Mouse (Mus musculus): ENCODE data around the gene Stx1a. TPM values are rescaled to one million over a fixed set of nuclear protein-coding genes. Genes with fewer than 3 reads are reported as not detected.
"Not testable (repeated sequence)": the region's sequence is repeated elsewhere in the genome, so short reads cannot be mapped to it uniquely, and the experiment has no call there.

Gene Stx1a
- polyA plus RNA-seq, 1 experiment: 362 TPM

DNA sequence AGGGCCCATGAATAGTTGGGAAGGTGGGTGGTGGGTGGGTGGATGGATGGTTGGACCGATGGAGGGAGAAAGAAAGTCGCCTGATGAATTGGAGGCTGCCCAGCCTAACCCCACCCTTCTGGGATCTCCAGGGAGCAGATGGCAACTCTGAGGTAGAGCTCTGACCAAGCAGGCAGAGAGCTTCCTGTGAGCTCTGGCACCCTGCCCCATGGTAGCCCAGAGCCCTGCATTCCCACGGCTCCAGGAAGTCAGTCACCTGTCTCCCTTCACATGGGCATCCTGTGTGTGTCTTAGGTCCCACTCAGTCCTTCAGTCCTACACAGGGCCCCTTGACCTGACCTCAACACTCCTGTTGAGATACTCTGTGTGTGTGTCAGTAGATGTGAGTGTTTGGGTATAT is 14.7 kb downstream of the Stx1a start:
- DNase-seq (ENCODE audit: extremely low spot score in 1 of 2, low spot score in 1 of 2): no peak

DNA sequence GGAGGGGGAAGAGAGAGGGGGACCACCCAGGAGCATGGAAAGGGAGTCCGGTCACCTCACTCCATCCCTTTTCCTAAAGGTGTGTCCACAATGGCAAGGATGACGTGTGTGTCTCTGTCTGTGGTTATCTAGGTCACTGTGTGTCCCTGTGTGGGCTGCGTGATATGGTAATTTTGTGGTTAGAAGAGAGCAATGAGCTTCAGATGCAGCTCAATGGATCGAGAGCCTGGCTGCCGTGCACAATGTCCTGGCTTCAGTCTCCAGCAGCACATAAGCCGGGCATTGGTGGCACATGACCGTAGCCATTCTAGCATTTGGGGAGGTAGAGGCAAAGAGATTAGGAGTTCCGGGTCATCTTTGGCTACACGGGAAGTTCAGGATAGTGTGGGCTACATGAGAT is 16.3 kb downstream of the Stx1a start:
- peak in 1 of 2 experiments; percentile 50 for DNase-seq (ENCODE audit: extremely low spot score in 1 of 2, low spot score in 1 of 2)

DNA sequence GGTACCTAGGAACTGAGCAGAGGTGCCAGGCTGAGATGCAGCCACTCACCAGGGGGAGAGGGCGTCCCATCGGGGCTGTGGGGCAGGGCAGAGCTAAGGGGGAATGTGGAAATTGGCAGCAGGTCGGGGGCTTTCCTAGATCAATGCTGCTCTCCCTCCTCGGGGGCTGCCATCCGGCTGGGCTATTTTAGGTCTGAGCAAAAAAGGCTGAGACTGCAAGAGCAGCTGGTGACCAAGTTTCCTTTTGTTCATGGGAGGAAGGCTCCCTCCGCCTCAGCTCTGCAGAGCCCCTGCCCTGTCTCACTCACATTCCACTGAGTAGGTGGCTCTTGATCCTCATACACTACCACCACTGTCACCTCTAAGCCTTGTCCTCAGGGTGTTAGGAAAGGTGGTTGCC is 16.8 kb downstream of the Stx1a start:
- peak in 1 of 2 experiments; percentile 60 for DNase-seq (ENCODE audit: extremely low spot score in 1 of 2, low spot score in 1 of 2)

DNA sequence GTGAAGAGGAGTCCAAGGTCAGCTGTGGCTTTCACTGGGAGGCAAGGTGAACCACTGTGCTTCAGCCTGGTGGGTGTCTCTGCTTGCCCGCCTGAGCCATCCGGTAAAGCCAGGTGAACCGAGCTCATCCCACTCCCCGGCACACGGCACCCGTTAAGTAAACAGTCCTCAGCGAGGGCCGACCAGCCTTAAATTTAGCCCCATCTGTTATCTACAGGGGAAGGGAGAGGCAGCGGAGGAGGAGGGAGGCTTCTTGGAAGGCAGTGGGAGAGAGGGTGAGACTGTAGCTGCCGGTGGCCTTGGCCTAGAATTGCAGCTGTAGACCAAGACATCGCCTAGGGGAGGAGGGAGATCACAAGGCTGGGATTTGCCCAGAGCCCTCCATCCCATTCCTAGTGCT is 17.5 kb downstream of the Stx1a start:
- peak in 1 of 2 experiments; percentile 67 for DNase-seq (ENCODE audit: extremely low spot score in 1 of 2, low spot score in 1 of 2)

DNA sequence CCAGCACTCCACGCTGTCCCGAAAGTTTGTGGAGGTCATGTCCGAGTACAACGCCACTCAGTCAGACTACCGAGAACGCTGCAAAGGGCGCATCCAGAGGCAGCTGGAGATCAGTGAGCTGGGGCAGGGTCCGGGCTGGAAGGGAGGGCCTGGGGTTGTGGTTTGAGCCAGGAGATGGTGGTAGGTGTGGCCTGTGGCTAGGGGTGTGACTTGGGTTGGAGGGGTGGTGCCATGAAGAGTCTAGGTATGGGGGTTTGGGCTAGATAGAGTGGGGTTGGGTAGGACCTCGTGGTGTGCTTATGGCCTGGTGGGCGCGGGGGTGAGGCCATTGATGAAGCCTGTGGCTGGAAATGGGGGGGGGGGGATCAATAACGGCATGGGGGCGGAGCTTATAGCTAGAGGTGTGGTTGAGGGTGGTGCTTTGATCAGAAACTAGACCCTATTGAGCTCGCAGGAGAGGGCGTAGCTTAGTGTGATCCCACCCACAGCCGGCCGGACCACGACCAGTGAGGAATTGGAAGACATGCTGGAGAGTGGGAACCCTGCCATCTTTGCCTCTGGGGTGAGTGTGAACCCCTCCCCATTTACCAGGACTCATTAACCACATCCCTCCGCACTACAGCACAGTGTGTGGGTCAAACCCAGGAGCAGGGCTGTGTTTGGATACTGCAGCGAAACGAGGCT is 19.0 kb downstream of the Stx1a start:
- DNase-seq (ENCODE audit: extremely low spot score in 1 of 2, low spot score in 1 of 2): no peak

DNA sequence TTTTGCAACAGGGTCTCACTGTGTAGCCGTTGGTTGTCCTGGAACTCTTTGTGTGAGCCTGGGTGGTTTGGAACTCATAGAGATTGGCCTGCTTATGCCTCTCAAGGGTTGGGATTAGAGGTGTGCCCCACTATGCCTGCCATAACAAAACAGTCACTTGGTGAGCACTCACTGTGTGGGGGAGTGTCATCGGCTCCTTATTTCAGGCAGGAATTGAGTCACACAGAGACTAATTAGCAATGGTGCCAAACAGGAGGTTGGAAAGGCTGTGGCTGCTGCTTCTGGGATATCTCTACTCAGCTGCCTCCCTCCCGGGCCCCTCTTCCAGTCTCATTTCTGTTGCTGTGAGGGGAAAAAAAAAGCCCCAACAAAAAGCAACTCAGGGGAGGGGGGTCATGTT is 21.3 kb downstream of the Stx1a start:
- DNase-seq (ENCODE audit: extremely low spot score in 1 of 2, low spot score in 1 of 2): peak in 1 of 2 experiments; percentile 53

DNA sequence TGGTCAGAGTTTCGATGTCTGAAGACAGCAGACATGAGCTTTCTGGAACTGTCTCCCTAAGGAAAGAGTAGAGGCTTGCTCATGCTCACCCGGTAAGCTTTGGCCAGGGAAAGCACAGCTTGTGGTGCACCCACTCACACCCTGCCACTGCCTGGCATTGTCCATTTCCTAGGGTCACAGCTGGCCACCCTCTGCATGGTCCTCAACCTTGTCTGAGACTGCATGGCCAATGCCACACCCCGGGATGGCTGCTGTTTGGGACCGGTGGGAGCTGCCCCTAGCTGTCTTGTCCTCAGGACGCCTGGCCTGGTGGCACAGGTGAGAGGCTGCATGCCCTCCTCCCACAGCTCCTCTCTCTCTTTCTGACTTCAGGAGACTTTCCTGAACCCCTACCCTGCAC is 25.3 kb downstream of the Stx1a start:
- no peak for DNase-seq (ENCODE audit: extremely low spot score in 1 of 2, low spot score in 1 of 2)

DNA sequence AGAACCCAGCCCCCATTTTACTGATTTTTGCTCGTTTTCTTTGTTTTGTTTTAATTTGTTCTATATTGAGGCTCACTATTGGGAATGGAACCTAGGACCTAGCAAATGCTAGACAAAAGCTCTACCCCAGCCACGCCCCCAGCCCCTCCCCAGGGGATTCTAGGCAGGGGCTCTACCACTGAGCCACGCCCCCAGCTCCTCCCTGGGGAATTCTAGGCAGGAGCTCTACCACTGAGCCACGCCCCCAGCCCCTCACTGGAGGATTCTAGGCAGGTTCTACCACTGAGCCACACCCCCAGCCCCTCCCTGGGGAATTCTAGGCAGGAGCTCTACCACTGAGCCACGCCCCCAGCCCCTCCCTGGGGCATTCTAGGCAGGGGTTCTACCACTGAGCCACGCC is 26.0 kb downstream of the Stx1a start:
- DNase-seq (ENCODE audit: extremely low spot score in 1 of 2, low spot score in 1 of 2): not testable (repeated sequence)

DNA sequence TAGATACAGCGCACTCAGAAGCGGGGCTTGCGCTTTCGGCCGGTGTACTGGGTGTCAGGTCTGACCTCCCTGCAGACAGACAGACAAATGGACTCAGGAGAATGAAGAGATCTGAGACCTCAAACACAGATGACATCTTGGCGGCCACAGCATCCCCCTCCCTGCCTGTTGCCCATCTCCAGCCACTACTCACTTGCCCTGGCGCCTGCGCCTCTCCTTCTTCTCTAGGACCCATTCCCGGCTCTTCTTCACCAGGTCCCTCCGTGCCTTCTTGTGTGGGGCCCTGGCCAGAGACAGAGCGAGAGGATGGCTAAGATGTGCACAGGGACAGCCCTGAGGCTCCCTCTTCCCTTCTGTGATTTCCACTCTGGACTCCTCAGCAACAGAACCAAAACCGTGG is 30.1 kb downstream of the Stx1a start:
- DNase-seq (ENCODE audit: extremely low spot score in 1 of 2, low spot score in 1 of 2): no peak

DNA sequence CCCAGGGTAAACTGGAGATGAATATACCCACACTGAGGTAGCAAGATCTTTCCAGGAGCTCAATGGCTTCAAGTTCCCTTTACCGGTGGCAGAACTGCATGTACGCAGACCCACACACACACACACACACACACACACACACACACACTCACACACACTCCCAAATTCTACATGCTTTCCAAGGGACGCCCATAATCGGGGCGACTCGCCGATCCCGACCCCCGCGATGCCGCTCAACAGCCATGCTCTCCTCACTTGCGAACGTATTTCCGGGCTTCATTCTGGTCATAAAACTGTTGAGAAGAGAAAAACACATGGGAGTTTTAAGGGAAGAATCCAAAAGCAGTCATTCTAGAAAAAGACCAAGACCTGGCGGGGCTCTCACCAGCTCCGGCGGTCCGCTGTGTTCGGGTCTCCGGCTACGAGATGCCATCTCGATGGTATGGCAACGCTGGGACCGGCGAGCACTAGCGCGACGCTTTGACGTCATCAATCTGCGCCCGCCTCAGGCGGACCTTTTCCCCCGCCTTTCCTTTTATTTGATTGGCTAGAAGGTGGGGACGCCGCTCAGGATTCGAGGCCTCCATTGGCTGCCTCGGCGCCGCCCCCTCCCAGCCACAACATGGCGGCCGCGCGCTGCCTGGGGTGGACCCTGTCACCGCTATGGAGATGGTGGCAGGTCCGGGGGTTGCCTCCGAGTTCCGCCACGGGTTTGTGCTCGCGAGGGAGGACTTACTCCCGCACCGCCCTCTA is 40.5 kb downstream of the Stx1a start, which contains the start of gene Dnajc30:
TSS of gene Dnajc30 (plus strand) at position 574 of the 753 bp plus-strand sequence.
- DNase-seq (ENCODE audit: extremely low spot score in 1 of 2, low spot score in 1 of 2): peak; percentile 95 to 98

DNA sequence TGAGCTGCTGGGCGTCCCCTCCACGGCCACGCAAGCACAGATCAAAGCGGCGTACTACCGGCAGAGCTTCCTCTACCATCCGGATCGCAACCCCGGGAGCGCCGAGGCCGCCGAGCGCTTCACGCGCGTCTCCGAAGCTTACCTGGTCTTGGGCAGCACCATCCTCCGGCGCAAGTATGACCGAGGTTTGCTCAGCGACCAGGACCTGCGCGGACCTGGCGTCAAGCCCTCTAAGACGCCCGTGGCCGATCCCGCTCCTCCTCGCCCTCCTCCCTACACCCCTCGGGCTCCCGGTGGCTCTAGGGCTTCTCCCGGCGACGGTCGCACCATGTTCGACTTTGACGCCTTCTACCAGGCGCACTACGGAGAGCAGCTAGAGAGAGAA is 41.1 kb downstream of the Stx1a start:
- DNase-seq (ENCODE audit: extremely low spot score in 1 of 2, low spot score in 1 of 2): peak in 1 of 2 experiments; percentile 36

DNA sequence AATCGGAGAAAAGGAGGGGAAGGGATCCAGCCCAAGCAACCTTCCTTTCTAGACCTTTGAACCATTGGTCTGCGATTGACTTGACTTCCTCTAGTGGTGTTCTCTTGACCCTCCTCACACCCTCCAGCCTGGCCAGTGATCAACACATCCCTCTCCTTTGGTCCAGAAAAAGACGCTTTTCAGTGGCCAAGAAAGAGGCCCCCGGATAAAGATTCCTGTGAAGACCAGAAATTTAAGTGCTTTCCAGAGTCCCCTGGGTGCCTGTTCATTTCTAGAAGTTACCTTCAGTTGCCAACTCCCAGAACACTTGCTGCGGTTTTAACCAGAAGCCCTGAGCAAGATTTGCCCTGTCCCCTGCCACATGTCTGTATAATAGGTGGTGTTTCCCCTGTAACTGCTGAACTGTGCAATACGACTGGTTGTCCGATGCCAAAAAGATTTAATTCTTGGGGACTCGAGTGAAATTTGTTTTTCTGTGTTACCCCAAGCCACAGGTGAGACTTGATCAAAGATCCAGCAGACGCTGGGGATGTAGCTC is 41.7 kb downstream of the Stx1a start, which contains the start of gene Bud23:
TSS of gene Bud23 (minus strand) at position 51 of the 538 bp plus-strand sequence.
- not testable (repeated sequence) for DNase-seq (ENCODE audit: extremely low spot score in 1 of 2, low spot score in 1 of 2)

DNA sequence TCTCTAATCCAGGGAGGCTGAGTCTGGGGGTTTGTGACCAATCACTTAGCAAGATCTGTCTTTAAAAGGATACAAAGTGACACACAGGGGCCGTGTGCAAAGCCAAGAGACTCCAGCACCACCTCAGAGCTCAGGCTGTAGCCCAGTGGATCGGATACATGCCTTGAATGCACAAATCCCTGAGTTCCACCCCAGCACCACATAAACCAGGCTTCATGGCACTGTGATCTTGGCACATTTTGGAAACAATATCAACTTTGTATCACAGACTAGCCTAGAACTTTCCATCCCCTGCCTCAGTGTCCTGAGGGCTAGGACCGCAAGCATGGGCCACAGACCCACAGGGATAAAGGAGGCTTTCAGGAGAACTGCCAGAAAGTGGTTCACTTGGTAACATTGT is 42.7 kb downstream of the Stx1a start:
- DNase-seq (ENCODE audit: extremely low spot score in 1 of 2, low spot score in 1 of 2): no peak

DNA sequence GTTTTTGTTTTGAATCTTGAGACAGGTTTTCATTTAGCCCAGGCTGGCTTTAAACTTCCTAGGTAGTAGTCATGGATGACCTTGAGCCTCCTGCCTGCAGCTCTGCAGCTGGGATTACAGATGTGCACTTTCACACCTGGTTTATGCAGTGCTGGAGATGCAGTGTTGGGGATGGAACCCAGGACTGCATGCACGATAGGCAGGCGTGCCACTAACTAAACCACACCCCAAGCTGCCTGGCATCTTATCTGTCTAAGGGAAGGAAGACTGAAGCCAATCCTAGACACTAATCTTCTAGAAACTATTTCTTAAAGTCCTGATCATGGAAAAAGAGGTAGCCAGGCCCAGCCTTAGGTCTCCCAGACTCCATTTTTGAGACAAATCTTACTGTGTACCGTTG is 47.2 kb downstream of the Stx1a start:
- no peak for DNase-seq (ENCODE audit: extremely low spot score in 1 of 2, low spot score in 1 of 2)

DNA sequence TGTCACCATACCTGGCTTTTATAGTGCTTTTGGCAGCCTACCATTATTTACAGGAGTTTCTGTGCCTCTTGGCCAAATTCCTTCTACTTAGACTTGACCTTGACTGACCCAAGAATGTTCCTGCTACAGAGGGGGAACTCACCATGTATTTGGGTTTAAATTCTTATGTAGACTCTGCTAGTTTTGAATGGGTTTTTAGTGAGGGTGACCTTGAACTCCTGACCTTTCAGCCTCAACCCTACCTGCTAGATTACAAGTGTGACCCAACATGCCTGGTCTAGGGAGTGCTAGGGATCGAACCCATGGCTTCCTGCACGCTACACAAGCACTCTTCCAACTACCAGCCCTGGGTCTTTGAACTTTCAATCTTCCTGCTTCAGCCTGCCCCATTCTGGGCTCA is 48.8 kb downstream of the Stx1a start:
- DNase-seq (ENCODE audit: extremely low spot score in 1 of 2, low spot score in 1 of 2): no peak

DNA sequence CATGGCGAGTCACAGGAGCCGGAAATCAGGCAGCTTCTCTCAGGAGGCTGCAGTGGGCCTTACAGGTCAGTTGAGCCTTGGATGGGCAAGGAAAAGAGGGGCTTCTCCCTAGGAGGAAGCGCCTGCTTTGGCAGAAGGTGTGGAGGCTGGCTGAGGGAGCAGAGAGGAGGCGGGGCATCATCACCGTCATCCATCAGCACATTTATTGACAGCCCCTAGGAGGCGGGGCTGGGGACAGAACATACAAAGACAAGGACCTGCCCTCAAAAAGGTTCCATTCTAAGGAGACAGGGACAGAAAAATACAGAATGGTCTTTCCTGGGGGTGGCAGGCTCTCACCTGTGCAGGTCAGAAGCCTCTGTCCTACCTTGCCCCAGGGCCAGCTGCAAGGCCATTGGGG is 49.4 kb downstream of the Stx1a start:
- DNase-seq (ENCODE audit: extremely low spot score in 1 of 2, low spot score in 1 of 2): no peak

DNA sequence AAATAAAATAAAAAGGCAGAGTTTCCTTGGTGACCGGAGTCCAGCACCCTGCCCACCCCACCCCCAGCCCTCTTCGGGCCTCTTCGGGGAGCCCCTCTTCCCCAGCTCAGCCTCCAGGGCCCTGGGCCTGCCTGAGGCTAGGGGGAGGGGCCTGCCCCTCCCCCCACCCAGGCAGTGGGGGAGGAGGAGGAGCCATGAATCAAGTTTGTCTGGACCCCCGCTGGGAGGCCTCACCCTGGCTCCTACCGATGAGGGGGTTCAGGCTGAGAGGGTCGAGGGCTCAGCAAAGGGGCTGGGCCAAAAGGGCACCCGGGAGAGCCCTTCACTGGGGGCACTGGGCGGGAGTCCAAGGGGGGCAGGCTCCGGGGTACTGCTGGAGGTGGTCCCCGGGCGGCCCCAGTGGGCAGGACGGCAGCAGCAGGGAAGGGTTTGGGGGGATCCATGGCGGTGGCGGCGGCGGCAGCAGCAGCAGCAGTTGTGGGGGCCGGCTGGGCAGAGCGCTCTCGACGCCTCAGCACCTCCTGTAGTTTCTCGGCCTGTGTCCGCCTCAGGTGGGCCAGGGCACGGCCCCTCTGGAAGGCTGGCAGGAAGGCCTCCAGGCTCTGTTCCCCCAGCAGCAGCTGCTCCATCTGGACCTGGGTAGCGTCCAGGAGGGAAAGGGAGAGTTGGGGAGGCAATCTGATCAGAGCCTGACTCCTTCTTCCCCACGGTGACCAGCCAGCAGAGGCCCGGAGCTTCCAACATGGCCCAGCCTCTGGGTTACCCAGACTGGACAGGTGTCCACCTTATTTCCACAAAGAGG is 50.3 kb downstream of the Stx1a start:
- DNase-seq (ENCODE audit: extremely low spot score in 1 of 2, low spot score in 1 of 2): no peak

DNA sequence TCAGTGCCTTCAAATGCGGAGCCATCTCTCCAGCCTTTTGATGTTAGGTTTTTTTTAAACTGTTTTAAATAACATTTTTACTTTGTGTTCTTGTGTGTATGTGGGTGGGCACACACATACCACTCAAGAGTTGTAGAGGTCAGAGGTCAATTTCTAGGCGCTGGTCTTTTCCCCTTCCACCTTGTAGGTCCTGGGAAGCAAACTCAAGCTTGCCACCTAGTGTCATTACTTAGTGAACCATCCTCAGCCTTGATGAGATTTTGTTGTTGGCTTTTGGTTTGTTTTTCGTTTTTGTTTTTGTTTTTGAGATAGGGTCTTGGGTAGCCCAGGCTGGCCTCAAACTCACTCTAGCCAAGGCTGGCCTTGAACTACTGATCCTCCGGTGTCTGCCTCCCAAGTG is 52.4 kb downstream of the Stx1a start:
- DNase-seq (ENCODE audit: extremely low spot score in 1 of 2, low spot score in 1 of 2): no peak

DNA sequence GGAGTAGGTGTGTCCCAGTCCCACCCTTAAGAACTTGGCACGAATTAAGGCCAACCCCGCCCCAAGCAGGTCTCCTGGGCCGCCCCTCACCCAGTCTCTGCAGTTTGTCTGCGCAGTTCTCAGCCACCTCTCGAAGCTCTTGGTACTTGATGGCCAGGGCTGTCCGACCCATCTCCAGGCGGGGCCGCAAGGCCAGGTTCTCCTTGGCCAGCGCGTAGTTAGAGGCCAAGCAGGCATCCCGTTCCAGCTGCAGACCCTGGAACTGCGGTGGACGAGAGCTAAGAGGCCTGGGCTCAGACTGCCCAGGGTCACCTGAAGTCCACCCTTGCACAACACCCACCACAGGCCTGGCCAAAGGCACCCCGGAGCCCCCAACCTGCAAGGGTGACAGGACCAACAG is 53.1 kb downstream of the Stx1a start:
- DNase-seq (ENCODE audit: extremely low spot score in 1 of 2, low spot score in 1 of 2): no peak

DNA sequence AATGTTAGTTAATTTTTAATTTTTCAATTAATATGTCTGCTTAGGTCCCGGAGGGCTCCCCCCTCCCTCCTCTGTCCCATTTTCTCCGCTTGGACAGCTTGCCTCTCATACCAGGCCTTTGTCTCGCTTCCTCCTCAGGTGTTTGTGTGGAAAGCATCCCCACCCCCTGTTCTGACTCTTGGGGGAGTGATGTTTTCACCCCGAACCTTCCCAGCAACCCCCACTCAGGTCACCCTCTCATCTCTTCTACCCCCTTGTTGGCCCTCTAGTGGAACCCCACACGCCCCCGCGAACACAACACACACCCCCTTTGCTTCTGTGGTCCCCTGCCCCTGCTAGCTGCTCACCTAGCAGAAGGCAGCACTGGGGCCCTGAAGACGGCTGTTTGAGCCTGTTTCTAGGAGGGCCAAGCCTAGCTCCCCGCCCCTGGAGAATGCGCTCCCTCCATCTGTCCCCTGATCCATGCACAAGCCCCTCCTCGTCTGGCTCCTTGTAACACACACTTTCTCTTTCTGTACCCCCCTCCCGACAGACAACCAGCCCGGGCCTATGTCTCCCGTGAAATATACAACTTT is 53.7 kb downstream of the Stx1a start:
- no peak for DNase-seq (ENCODE audit: extremely low spot score in 1 of 2, low spot score in 1 of 2)
